Mouse (Mus musculus) left cerebral cortex, postnatal 14 days (tissue): ENCODE results near the gene Cmas. TPM values are rescaled to one million over a fixed set of nuclear protein-coding genes. Genes with fewer than 3 reads are reported as not detected.

ENCODE experiments used
- DNase-seq, 2 experiments: peaks; one replicate each; pipeline ENCODE4 v3.0.0; 2021 to 2022; ENCODE audit warnings: low spot score in 2 of 2, mixed read lengths in 1 of 2
- intact Hi-C: fragments of 180-260 bp; cut with DNase I; formaldehyde crosslinking; loops from one replicate; pipeline ENCODE4 v1.15.1; 2025
- total RNA-seq, 2 experiments: library from RNA; stranded (reverse); gene quantifications; 2 replicates each; pipeline ENCODE4 v1.2.3; 2021

Cmas gene
- total RNA-seq, 2 experiments from 2014 or later = 127 TPM

DNA sequence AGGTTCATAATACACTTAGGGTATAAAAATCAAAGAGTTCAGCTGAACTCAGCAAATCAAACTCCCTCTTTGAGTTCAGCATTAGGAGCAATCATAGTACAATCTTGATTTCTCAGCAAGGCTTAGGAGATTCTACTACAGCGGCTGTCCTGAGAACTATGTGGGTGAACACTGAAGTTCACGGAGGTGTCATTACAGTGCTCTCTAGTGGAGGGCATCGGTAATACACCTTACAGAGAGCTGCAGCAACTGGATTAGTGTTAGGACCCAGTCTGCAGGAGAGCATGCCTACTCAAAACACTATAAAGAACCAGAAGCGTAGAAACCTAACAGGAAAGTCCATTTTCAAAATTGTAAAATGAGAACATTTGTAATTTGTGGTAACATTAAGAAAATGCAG, 28.9 kb downstream of the Cmas start:
- DNase-seq = peak in 1 of 2 experiments; percentile 68
- intact Hi-C loops = no loop called here

GRCm38 (mm10) chr6:142786106-142786505, 29.6 kb downstream of the Cmas start:
- no peak for DNase-seq
- intact Hi-C loops = no loop called here

- DNase-seq = peak in 1 of 2 experiments; percentile 60
- intact Hi-C loops = no loop called here
Measured at GRCm38 (mm10) chr6:142788042-142788987, 31.8 kb downstream of the Cmas start.

DNA sequence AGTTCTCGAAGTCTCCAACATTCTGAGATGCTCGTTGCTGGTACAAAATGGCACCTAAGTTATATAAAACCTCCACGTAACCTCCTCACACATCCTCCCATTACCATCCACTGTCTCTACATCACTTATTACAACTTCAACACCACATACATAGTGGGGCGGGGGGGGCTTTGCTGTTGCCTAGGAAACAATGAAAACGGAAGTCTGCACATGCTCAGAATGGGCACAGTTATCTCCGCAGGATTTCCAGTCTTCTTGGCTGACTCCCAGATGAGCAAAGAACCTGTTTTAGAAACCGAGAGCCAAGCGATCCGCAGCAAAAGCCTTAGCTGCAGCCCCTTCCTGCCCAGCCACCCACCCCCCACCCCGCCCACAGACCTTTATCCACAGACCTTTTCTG, 33.2 kb downstream of the Cmas start:
- intact Hi-C loops = no loop called here
- DNase-seq = peak in 1 of 2 experiments; percentile 28

DNA sequence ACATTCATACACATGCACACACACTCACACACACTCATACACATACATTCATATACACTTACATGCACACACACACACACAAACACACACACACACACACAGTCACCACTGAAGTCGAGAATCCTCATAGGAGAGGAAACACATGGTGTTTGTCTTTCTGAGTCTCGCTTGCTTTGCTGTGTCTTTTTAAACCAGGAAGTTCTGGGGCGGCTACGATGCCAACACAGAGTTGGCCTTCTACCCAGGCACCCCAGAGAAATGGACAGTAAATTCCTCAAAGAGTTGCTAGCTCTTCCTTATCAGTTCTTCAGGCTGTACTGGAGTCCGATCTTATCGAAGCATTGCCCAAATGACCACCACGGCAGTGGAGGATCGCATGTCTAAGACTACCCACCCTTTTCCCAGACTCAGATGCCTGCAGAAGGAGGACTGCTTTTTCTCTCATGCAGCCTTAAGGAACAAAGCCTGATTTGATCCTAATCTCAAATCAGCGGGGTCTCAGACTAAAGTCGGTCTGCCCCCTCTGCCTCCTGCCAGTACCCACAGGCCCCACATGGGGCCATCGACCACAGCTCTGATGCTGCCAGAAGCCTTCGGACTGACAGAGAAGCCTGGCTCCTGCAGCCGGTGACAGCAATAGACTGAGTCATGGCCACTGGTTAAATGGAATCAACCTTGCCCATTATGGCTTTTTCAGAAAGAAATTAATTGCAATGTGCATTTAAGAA, 35.9 kb downstream of the Cmas start:
- no peak for DNase-seq
- intact Hi-C loops = no loop called here

GRCm38 (mm10) chr6:142793468-142793867, 37.0 kb downstream of the Cmas start:
- peak in 1 of 2 experiments; percentile 62 for DNase-seq
- intact Hi-C loops = no loop called here

DNA sequence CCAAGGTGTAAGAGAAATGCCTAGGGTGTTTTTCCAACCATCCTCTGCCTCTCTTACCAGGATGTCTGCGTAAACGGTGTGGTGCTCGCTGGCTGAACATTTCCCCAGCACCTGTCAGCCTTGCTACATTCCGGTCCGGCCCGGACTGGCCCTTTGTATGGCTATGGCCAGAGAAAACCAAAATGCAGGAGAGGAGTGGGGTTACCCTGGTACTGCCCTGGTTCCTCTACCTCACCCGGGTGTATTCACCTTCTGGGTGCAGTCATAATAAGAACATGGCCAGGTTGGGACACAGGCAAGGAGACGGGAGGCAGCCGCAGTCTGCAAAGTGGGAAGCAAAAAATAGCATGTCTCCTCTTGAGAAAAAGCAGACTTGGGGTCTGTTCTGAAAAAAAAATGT, 38.6 kb downstream of the Cmas start:
- DNase-seq = no peak
- intact Hi-C loops = no loop called here

DNA sequence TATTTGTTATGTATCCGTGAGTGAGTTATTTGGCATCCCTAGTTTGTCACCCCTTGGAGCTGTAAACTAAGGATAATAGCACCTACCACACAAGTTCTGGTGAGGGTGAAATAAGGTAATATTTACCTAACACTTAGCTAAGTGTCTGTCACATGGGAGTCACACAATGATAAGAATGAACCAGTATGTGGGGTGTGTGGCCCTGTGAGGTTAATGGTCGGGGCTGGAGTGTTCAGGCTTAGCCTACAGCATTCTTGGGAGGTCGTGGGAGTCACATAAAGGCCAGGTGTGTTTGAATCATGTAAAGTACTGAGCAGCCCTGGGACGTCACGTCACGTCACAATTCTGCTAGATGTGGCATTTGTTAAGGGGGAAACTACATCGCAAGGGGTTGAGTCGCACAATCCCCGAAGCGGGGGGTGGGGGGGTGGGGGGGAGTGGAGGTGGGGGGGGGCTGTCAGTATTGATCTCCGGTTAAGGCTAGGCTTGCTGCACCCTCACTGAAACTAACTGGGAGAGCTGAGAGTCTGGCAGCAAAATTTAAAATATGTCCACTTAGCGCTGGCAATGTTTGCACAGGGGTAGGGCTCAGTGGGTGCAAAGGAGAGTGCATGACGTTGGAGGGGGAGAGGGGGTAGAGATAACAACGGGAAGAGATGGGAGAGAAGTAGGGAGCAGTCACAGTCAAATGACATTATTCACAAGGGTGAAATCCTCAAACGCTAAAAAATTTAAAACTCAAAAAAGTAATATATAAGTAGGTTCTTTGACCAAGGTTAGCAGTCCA, 39.4 kb downstream of the Cmas start:
- intact Hi-C loops = no loop called here
- no peak for DNase-seq

GRCm38 (mm10) chr6:142797996-142798395, 41.5 kb downstream of the Cmas start:
- no peak for DNase-seq
- intact Hi-C loops = no loop called here

DNA sequence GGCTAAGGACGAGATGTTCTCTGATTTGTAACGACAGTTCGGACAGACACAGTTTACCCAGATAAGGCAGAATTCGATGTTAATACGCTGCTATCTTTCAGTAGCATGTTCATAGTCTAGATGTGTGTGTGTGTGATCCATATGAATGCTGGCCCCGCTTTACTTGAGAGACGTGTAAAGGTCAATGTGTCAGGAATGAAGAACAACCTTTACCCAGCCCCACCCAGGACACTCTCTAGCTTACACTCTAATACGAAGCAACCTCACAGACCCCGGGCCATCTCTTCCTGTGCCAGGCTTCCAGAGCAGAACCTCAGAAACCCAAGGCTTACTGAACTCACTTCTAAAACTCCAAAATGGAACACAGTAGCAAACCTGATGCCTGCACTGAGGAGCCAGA, 42.4 kb downstream of the Cmas start:
- intact Hi-C loops = no loop called here

DNA sequence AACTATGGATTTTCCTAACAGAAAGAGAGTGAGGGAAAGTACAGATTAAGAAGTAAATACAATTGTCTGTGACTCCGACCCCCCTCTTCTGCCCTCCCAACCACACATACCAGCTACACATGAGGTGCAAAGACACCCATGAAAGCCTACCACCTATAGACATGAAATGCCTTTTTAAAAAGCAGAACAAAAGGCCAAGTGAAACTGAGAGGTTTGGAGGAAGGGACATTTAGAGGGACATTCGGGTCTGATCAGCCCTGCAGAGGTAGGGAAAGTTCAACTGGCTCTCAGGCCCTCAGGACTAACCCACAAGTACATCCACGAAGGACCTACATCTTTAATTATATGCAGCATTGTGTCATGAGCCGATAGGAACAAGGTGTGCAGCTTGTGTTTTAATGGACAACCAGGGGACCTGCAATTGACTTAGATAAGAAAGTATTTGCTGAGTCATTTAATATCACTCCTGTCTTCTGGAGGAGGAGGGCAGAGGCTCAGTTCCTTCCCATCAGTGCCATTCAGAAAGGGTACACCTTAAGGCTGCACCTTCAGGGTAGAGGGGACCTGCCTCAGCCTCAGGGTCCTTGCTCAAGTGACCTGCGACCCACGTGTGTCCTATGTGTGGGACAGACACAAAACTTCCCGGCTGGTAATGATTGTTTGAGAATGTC, 43.4 kb downstream of the Cmas start:
- no peak for DNase-seq
- intact Hi-C loops = no loop called here

More for the DNA sequence above, 42.4 kb downstream of the Cmas start:
- DNase-seq = no peak

DNA sequence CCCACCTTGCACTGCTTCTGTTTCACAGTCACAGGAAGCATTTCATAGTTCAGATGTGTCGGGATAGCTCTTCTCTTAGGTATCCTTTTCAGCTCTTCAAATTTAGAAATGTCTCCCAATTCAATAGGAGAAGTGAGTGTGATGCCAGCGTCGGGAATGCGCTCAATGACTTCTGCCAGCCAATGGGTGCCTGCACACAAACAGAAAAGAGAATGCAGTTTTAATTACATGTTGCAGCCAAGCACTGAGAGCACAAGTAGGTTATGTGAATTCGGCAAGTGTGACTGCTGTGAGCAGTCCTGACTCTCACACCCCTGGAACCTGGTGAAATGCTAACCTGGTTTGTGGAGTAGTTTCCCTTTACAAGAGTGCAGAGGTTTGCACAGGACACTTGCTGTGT, 45.2 kb downstream of the Cmas start:
- intact Hi-C loops = no loop called here
- no peak for DNase-seq

DNA sequence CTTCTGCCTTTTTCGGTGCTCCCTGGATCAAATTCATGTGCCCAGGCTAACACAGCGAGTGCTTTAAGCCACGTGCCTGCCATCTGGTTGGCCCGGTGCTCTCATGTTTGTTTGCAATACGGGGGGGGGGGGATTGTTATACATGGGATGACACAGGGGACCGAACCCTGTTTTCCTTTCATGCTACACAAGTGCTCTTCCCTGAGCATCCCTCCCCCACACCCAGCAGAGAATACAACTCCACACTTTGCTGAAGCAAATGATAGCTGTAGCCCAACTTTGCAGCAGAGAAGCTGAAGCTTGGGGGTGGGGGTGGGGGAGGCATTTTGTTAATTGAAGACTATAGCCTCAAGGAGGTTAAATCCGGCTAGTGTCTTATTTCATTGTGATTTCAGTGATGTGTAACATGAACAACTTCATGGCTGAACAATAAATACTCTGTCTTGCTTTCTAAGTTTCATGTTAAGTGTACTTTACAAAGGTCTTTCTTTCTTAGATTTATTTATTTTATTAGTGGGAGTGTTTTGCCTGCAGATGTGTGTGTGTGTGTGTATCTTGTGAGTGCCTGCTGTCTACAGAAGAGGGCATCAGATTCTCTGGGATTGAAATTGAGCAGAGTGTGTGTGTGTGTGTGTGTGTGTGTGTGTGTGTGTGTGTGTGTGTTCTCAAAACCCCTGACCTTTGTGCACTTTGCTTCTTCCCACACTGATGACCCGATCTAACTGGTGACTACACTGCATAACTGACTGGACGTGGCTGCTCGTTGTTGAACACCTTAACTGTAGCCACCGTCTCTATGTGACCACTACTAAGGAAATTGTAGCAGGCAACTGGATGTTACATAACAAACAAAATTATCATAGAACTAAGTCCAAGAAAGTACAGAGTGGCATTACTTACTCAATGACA, 46.4 kb downstream of the Cmas start:
- intact Hi-C loops = no loop called here
- no peak for DNase-seq

- intact Hi-C loops = no loop called here
Measured at GRCm38 (mm10) chr6:142804402-142804801, 47.9 kb downstream of the Cmas start, which contains the start of gene Sult6b2. Gene Sult6b2, minus strand, starts transcription at chr6:142804502.

GRCm38 (mm10) chr6:142806326-142806725, 49.8 kb downstream of the Cmas start:
- DNase-seq = no peak

More at GRCm38 (mm10) chr6:142804402-142804801, 47.9 kb downstream of the Cmas start, which contains the start of gene Sult6b2:
- DNase-seq = no peak

GRCm38 (mm10) chr6:142809373-142810098, 53.0 kb downstream of the Cmas start:
- no peak for DNase-seq
- intact Hi-C loops = no loop called here

More at GRCm38 (mm10) chr6:142806326-142806725, 49.8 kb downstream of the Cmas start:
- intact Hi-C loops = no loop called here

GRCm38 (mm10) chr6:142810239-142810638, 53.8 kb downstream of the Cmas start:
- intact Hi-C loops = no loop called here
- no peak for DNase-seq
